Comparison of ENCODE assay signal across 8 mouse cellular contexts in genomic region chr9:108596998-108597764, GRCm38 (mm10). TPM values are rescaled to one million over a fixed set of nuclear protein-coding genes. Genes with fewer than 3 reads are reported as not detected.
DNase-seq lines count a peak whose midpoint lies in the region; ATAC-seq and TF ChIP-seq lines count a peak whose summit lies in the region.

Gene P4htm (minus strand): TSS chr9:108597667.

- TF ChIP-seq RAD21 in CH12.LX (IDR thresholded peaks at IDR 0.05; ENCODE audit: low read depth, low read length) = no peak

- peaks cover 0 to 19% of the 10 kb centered on the region in 2 experiments; a peak in 2 of 4 replicates for H3K4me1 ChIP-seq in CH12.LX (ENCODE audit: control insufficient read depth in 1 of 2, insufficient read depth in 2 of 2)
- peaks cover 13% of the 10 kb centered on the region for H3K4me1 ChIP-seq in forebrain, embryonic 13.5 days
- peaks cover 5% of the 10 kb centered on the region; the same call in 1 of the 2 replicates for H3K4me1 ChIP-seq in lung, embryonic 15.5 days

- peak; percentile 60 for DNase-seq in CH12.LX (ENCODE audit: extremely low read depth)
- DNase-seq in brain, embryonic 14.5 days (ENCODE audit: low read depth) = peak; percentile 81
- peak; percentile 76 to 80 for DNase-seq in heart, postnatal 10 days
- DNase-seq in layer of hippocampus, adult 2 months (ENCODE audit: low spot score in 2 of 2) = peak; percentile 77
- DNase-seq in thymus, postnatal 0 days (ENCODE audit: low spot score) = peak; percentile 60

- H3K36me3 ChIP-seq in CH12.LX (replicated peaks in 1 of 2; ENCODE audit: control insufficient read depth in 1 of 2, insufficient read depth in 1 of 2, low read length in 1 of 2) = peaks cover 2 to 29% of the 10 kb centered on the region in 2 experiments
- H3K36me3 ChIP-seq in forebrain, embryonic 13.5 days (ENCODE audit: poor library complexity, severe bottlenecking) = peaks cover 10% of the 10 kb centered on the region; the same call in 1 of the 2 replicates
- H3K36me3 ChIP-seq in lung, embryonic 15.5 days = no peaks in the 10 kb centered on the region

- H3K27ac ChIP-seq in CH12.LX (ENCODE audit: insufficient read depth, low read depth) = no peak within 1 kb of the TSS
- peak within 1 kb of the TSS; percentile 70 for H3K27ac ChIP-seq in forebrain, embryonic 13.5 days
- H3K27ac ChIP-seq in layer of hippocampus, adult 2 months = peak within 1 kb of the TSS; percentile 98
- H3K27ac ChIP-seq in lung, embryonic 15.5 days = no peak within 1 kb of the TSS

- ATAC-seq in forebrain, embryonic 13.5 days = peak; percentile 88
- peak; percentile 85; the same call in 1 of the 2 replicates for ATAC-seq in lung, embryonic 15.5 days (ENCODE audit: borderline replicate concordance, extremely low read depth, low FRiP score, low TSS enrichment)
- ATAC-seq in neutrophil, adult 5-6 weeks (ENCODE audit: extremely low read depth, insufficient number of reproducible peaks, low FRiP score, poor library complexity, severe bottlenecking) = peak; percentile 23; the same call in 1 of the 2 replicates

- TF ChIP-seq POLR2A in CH12.LX (IDR thresholded peaks at IDR 0.05; ENCODE audit: low read depth, low read length) = peak; percentile 82
- peak; percentile 79 for TF ChIP-seq POLR2A in brain, embryonic 14.5 days (IDR thresholded peaks at IDR 0.05; ENCODE audit: borderline replicate concordance, extremely low read depth, insufficient read depth, insufficient read length, poor library complexity, severe bottlenecking)

- no peaks in the 10 kb centered on the region for H3K9me3 ChIP-seq in CH12.LX (replicated peaks; ENCODE audit: low read length)
- H3K9me3 ChIP-seq in forebrain, embryonic 13.5 days (replicated peaks) = no peaks in the 10 kb centered on the region
- no peaks in the 10 kb centered on the region for H3K9me3 ChIP-seq in lung, embryonic 15.5 days

- no peaks in the 10 kb centered on the region for H3K79me2 ChIP-seq in CH12.LX (replicated peaks; ENCODE audit: control insufficient read depth, extremely low read depth, insufficient read depth, poor library complexity, severe bottlenecking)

- in situ Hi-C loops in CH12.LX (cut with MboI; ENCODE audit: low pct_ligation_motif_present, low pct_unique_long_range_greater_than_20kb, low sequenced_read_pairs) = no loop called here

- WGBS in forebrain, embryonic 13.5 days = 2% methylated on average over 69 of the region's 69 CpGs
- WGBS in lung, embryonic 15.5 days = 2% methylated on average over 69 of the region's 69 CpGs

- H3K9ac ChIP-seq in CH12.LX (ENCODE audit: insufficient read depth, low read depth) = peak within 1 kb of the TSS; percentile 63
- peak within 1 kb of the TSS; percentile 91 for H3K9ac ChIP-seq in forebrain, embryonic 13.5 days
- H3K9ac ChIP-seq in lung, embryonic 15.5 days = peak within 1 kb of the TSS; percentile 64

- dilution Hi-C loops in CH12.LX (cut with MboI; ENCODE audit: extremely low pct_ligation_motif_present, extremely low pct_unique_long_range_greater_than_20kb, low sequenced_read_pairs) = no loop called here

- H3K4me2 ChIP-seq in CH12.LX (ENCODE audit: insufficient read depth, low read depth, poor library complexity, severe bottlenecking) = peak within 1 kb of the TSS; percentile 91
- peak within 1 kb of the TSS; percentile 89 for H3K4me2 ChIP-seq in forebrain, embryonic 13.5 days
- H3K4me2 ChIP-seq in lung, embryonic 15.5 days = peak within 1 kb of the TSS; percentile 92

- H3K4me3 ChIP-seq in CH12.LX (replicated peaks in 1 of 3; ENCODE audit: low read depth in 2 of 3, low read length in 2 of 3, poor library complexity in 1 of 3) = peak within 1 kb of the TSS; percentile 62 to 72 (median 70)
- H3K4me3 ChIP-seq in forebrain, embryonic 13.5 days = peak within 1 kb of the TSS; percentile 83
- H3K4me3 ChIP-seq in layer of hippocampus, adult 2 months = peak within 1 kb of the TSS; percentile 96
- H3K4me3 ChIP-seq in lung, embryonic 15.5 days = peak within 1 kb of the TSS; percentile 82

- intact Hi-C loops in heart, postnatal 10 days (cut with DNase I) = no loop called here

- H3K27me3 ChIP-seq in CH12.LX (replicated peaks) = no peaks in the 10 kb centered on the region
- no peaks in the 10 kb centered on the region for H3K27me3 ChIP-seq in forebrain, embryonic 13.5 days
- H3K27me3 ChIP-seq in lung, embryonic 15.5 days = no peaks in the 10 kb centered on the region

- no peak for TF ChIP-seq CTCF in CH12.LX (conservative IDR thresholded peaks at IDR 0.05 in 1 of 2, IDR thresholded peaks at IDR 0.05 in 1 of 2; ENCODE audit: low read depth in 2 of 2, low read length in 2 of 2)
- TF ChIP-seq CTCF in brain, embryonic 14.5 days (IDR thresholded peaks at IDR 0.05; ENCODE audit: borderline replicate concordance, extremely low read depth, insufficient read depth, insufficient read length) = peak; percentile 24; the same call in 1 of the 2 replicates
- TF ChIP-seq CTCF in layer of hippocampus, adult 2 months (conservative IDR thresholded peaks at IDR 0.05) = peak; percentile 63

- TF ChIP-seq EP300 in CH12.LX (IDR thresholded peaks at IDR 0.05; ENCODE audit: low read length) = no peak

TF ChIP-seq in CH12.LX, 34 proteins besides CTCF, POLR2A, EP300 and RAD21:
- TF ChIP-seq MAX (IDR thresholded peaks at IDR 0.05; ENCODE audit: low read length) (no peak), SIN3A (IDR thresholded peaks at IDR 0.05; ENCODE audit: low read length) (no peak), JUND (conservative IDR thresholded peaks at IDR 0.05; ENCODE audit: low read depth, low read length) (no peak), HCFC1 (IDR thresholded peaks at IDR 0.05; ENCODE audit: low read depth, low read length) (no peak; the same call in 1 of the 2 replicates), NRF1 (IDR thresholded peaks at IDR 0.05; ENCODE audit: low read depth, low read length) (peak; percentile 84), IRF4 (IDR thresholded peaks at IDR 0.05; ENCODE audit: low read depth, low read length) (peak; percentile 26; the same call in 1 of the 2 replicates), SMC3 (IDR thresholded peaks at IDR 0.05; ENCODE audit: low read depth, low read length) (no peak), USF2 (conservative IDR thresholded peaks at IDR 0.05; ENCODE audit: low read depth, low read length) (no peak), MEF2A (IDR thresholded peaks at IDR 0.05; ENCODE audit: borderline replicate concordance, low read depth, low read length) (0 out of 2 replicates have a peak, but pooled peaks have one; percentile 20), JUN (IDR thresholded peaks at IDR 0.05; ENCODE audit: insufficient read depth, low read depth, low read length) (no peak), RCOR1 (conservative IDR thresholded peaks at IDR 0.05; ENCODE audit: low read depth, low read length) (no peak), POLR2AphosphoS2 (IDR thresholded peaks at IDR 0.05; ENCODE audit: low read depth, low read length) (no peak), TCF12 (IDR thresholded peaks at IDR 0.05; ENCODE audit: low read depth, low read length) (peak; percentile 74), ZMIZ1 (IDR thresholded peaks at IDR 0.05; ENCODE audit: low read depth, low read length) (no peak; the same call in 1 of the 2 replicates), CHD2 (IDR thresholded peaks at IDR 0.05; ENCODE audit: low read length) (no peak), MAZ (IDR thresholded peaks at IDR 0.05; ENCODE audit: low read depth, low read length) (peak; percentile 71; the same call in 1 of the 2 replicates), ETS1 (conservative IDR thresholded peaks at IDR 0.05; ENCODE audit: low read depth, low read length) (no peak), ZC3H11A (IDR thresholded peaks at IDR 0.05; ENCODE audit: low read depth, low read length) (no peak), NELFE (IDR thresholded peaks at IDR 0.05; ENCODE audit: low read depth, low read length) (peak; percentile 76), PAX5 (IDR thresholded peaks at IDR 0.05; ENCODE audit: low read length) (no peak), ELF1 (IDR thresholded peaks at IDR 0.05; ENCODE audit: low read depth, low read length) (no peak; the same call in 1 of the 2 replicates), CHD1 (IDR thresholded peaks at IDR 0.05; ENCODE audit: low read depth, low read length) (no peak), GABPA (IDR thresholded peaks at IDR 0.05; ENCODE audit: insufficient replicate concordance, low read depth, low read length) (no peak), TBP (conservative IDR thresholded peaks at IDR 0.05; ENCODE audit: low read depth, low read length) (no peak), ZKSCAN1 (IDR thresholded peaks at IDR 0.05; ENCODE audit: borderline replicate concordance, low read depth, low read length) (no peak), MYC (IDR thresholded peaks at IDR 0.05; ENCODE audit: low read depth, low read length) (no peak), MAFK (IDR thresholded peaks at IDR 0.05; ENCODE audit: insufficient replicate concordance, low read length) (no peak), BHLHE40 (IDR thresholded peaks at IDR 0.05; ENCODE audit: low read depth, low read length) (peak; percentile 10; the same call in 1 of the 2 replicates), E2F4 (IDR thresholded peaks at IDR 0.05; ENCODE audit: insufficient replicate concordance, low read depth, low read length) (no peak), MXI1 (IDR thresholded peaks at IDR 0.05; ENCODE audit: low read depth, low read length) (peak; percentile 53; the same call in 1 of the 2 replicates), UBTF (IDR thresholded peaks at IDR 0.05; ENCODE audit: low read depth, low read length) (no peak; the same call in 1 of the 2 replicates), ZNF384 (IDR thresholded peaks at IDR 0.05; ENCODE audit: low read depth, low read length) (no peak), KAT2A (IDR thresholded peaks at IDR 0.05; ENCODE audit: insufficient replicate concordance, low read length) (0 out of 2 replicates have a peak, but pooled peaks have one; percentile 18), USF1 (IDR thresholded peaks at IDR 0.05; ENCODE audit: low read depth, low read length) (no peak)
TF ChIP-seq in CH12.LX: peak in this region for 9.

RNA-seq across cellular contexts. Expression of gene P4htm, which starts in this region (rescaled TPM):
- total RNA-seq in CH12.LX (2012; rRNA removed) (9.1 and 11.0 TPM in 2 replicates), CH12.LX (2014; rRNA removed) (4.8 and 5.4 TPM in 2 replicates)
- polyA plus RNA-seq in CH12.LX (2012; ENCODE audit: insufficient read length, low read depth) = 7.9 and 9.5 TPM in 2 replicates
- polyA plus RNA-seq in brain, embryonic 14.5 days (2012; rRNA removed) = 28.4 and 31.6 TPM in 2 replicates
- polyA plus RNA-seq in forebrain, embryonic 13.5 days (2015; fragmentation: Nextera tagmentation; extraction: Ambion mirVana) = 16.6 and 18.7 TPM in 2 replicates
- total RNA-seq in heart, postnatal 10 days (2021) = 10 to 100 TPM; 12.7 to 15.1 TPM
- 100 to 1,000 TPM; 101 to 104 TPM for total RNA-seq in layer of hippocampus, adult 2 months (2021)
- polyA plus RNA-seq in lung, embryonic 15.5 days (2015; fragmentation: Nextera tagmentation; extraction: Ambion mirVana) = 7.7 and 7.9 TPM in 2 replicates
- total RNA-seq in neutrophil, adult 5-6 weeks (2017) = 0.58 and 0.61 TPM in 2 replicates
- 3.5 and 3.7 TPM in 2 replicates for polyA plus RNA-seq in thymus, postnatal 0 days (2015; fragmentation: Nextera tagmentation; extraction: Ambion mirVana)

Comparison
In these comparisons a context has a peak if more than half of its experiments do, and no peak if none do; other contexts are left out.
1. RNA of gene P4htm (total RNA-seq): 101 to 104 TPM in layer of hippocampus, adult 2 months; 12.7 to 15.1 TPM in heart, postnatal 10 days, 4.8 to 11.0 TPM in CH12.LX and 0.58 to 0.61 TPM in neutrophil, adult 5-6 weeks; every median in the first group is over 4 times any median in the second.
2. Peak in ATAC-seq in neutrophil, adult 5-6 weeks; RNA of the gene not detected or under 1 TPM.
3. H3K27ac ChIP-seq: peak in forebrain, embryonic 13.5 days (single experiment) and layer of hippocampus, adult 2 months (single experiment); none in CH12.LX (single experiment) and lung, embryonic 15.5 days (single experiment).
4. CTCF ChIP-seq: peak in brain, embryonic 14.5 days (single experiment) and layer of hippocampus, adult 2 months (single experiment); none in CH12.LX (0 of 2).
5. ATAC-seq: peak in every context shown above with its lines; median percentile 88 in forebrain, embryonic 13.5 days; 85 in lung, embryonic 15.5 days; 23 in neutrophil, adult 5-6 weeks.
6. Peak in every context shown above with its lines, with median percentiles within 50 percentile points of each other: DNase-seq, H3K4me2 ChIP-seq, H3K4me3 ChIP-seq and H3K9ac ChIP-seq.